Mouse (Mus musculus) myocyte (in vitro differentiated cells): ENCODE measurements around the gene Dysf.

ENCODE experiments used
- CEBPB ChIP-seq: IDR thresholded peaks from 2 replicates; pipeline ENCODE4 v1.6.1; 2011; ENCODE audit warnings: mild to moderate bottlenecking, moderate library complexity; ENCODE audit not compliant: poor library complexity, insufficient read depth, severe bottlenecking
- E2F4 ChIP-seq: IDR thresholded peaks from one replicate; pipeline ENCODE4 v1.6.1; 2011; ENCODE audit warnings: mild to moderate bottlenecking, control low read depth, moderate library complexity; ENCODE audit not compliant: insufficient read depth
- MAX ChIP-seq: IDR thresholded peaks from one replicate; pipeline ENCODE4 v1.6.1; 2011; ENCODE audit warnings: low read depth, mild to moderate bottlenecking, control low read depth
- MYOD1 ChIP-seq, 3 experiments: IDR thresholded peaks; one replicate each; pipeline ENCODE4 v1.6.1; 2011; ENCODE audit warnings: control low read depth in 2 of 3, low read depth in 2 of 3, mild to moderate bottlenecking in 2 of 3, moderate library complexity in 1 of 3; ENCODE audit not compliant: insufficient read length in 2 of 3, control insufficient read depth in 1 of 3
- MYOG ChIP-seq, 3 experiments: IDR thresholded peaks; one replicate each; pipeline ENCODE4 v1.6.1; 2011; ENCODE audit warnings: control low read depth in 2 of 3, low read depth in 2 of 3, mild to moderate bottlenecking in 2 of 3; ENCODE audit not compliant: insufficient read length in 2 of 3, control insufficient read depth in 1 of 3, insufficient read depth in 1 of 3
- POLR2A ChIP-seq: IDR thresholded peaks from one replicate; pipeline ENCODE4 v1.6.1; 2011; ENCODE audit warnings: low read depth, mild to moderate bottlenecking, control low read depth, moderate library complexity; ENCODE audit not compliant: insufficient read length
- POLR2AphosphoS2 ChIP-seq: IDR thresholded peaks from one replicate; pipeline ENCODE4 v1.6.1; 2011; ENCODE audit warnings: low read depth, control low read depth; ENCODE audit not compliant: insufficient read length
- REST ChIP-seq: IDR thresholded peaks from one replicate; pipeline ENCODE4 v1.6.1; 2011; ENCODE audit warnings: mild to moderate bottlenecking, control low read depth, moderate library complexity; ENCODE audit not compliant: insufficient read depth, insufficient read length
- SRF ChIP-seq: IDR thresholded peaks from one replicate; pipeline ENCODE4 v1.6.1; 2011; ENCODE audit warnings: low read depth; ENCODE audit not compliant: control insufficient read depth, insufficient read length
- TCF12 ChIP-seq: IDR thresholded peaks from one replicate; pipeline ENCODE4 v1.6.1; 2011; ENCODE audit warnings: mild to moderate bottlenecking, control low read depth; ENCODE audit not compliant: poor library complexity, insufficient read depth, severe bottlenecking
- TCF3 ChIP-seq: IDR thresholded peaks from one replicate; pipeline ENCODE4 v1.6.1; 2011; ENCODE audit warnings: low read depth, control low read depth; ENCODE audit not compliant: insufficient read length
- USF1 ChIP-seq: IDR thresholded peaks from one replicate; pipeline ENCODE4 v1.6.1; 2011; ENCODE audit warnings: low read depth, mild to moderate bottlenecking, control low read depth, moderate library complexity

- TF ChIP-seq TCF12 = no peak
- no peak for TF ChIP-seq SRF
- TF ChIP-seq POLR2A = no peak
- no peak for TF ChIP-seq E2F4
- no peak for TF ChIP-seq POLR2AphosphoS2
- no peak for TF ChIP-seq REST
- no peak for TF ChIP-seq TCF3
- no peak for TF ChIP-seq MYOD1 (IDR thresholded peaks at IDR 0.05; ENCODE audit: control insufficient read depth in 1 of 3, insufficient read length in 2 of 3, low read depth in 2 of 3)
- TF ChIP-seq CEBPB = no peak
- TF ChIP-seq USF1 = no peak
- no peak for TF ChIP-seq MAX
- no peak for TF ChIP-seq MYOG (IDR thresholded peaks at IDR 0.05; ENCODE audit: control insufficient read depth in 1 of 3, insufficient read depth in 1 of 3, insufficient read length in 2 of 3, low read depth in 2 of 3)
Measured at GRCm38 (mm10) chr6:84143328-84143727, 134.9 kb downstream of the Dysf start.
